Mouse (Mus musculus) liver, embryonic 14.5 days (tissue): ENCODE results near the gene Cat. TPM values are rescaled to one million over a fixed set of nuclear protein-coding genes. Genes with fewer than 3 reads are reported as not detected.

Experiments used
- ATAC-seq: fragments of 200-750 bp; cut with Nextera tagmentation; 2 replicates; pipeline ENCODE4 v1.8.0; 2017; ENCODE audit warnings: moderate number of reproducible peaks, mild to moderate bottlenecking, moderate library complexity; ENCODE audit not compliant: insufficient read depth
- DNase-seq, 3 experiments: peaks; one replicate each; pipeline ENCODE4 v3.0.0-alpha.2; 2012 to 2013; ENCODE audit warnings: low read depth in 3 of 3, low spot score in 3 of 3
- H3K27ac ChIP-seq: fragments of 300-500 bp; sonication (generic); 2 replicates; pipeline ENCODE4 v1.5.1; 2014; ENCODE audit warnings: moderate library complexity, mild to moderate bottlenecking, control low read depth, inconsistent platforms
- H3K27me3 ChIP-seq: fragments of 300-500 bp; sonication (generic); 2 replicates; pipeline ENCODE4 v1.6.1; 2014; ENCODE audit warnings: mild to moderate bottlenecking, low read length, moderate library complexity; ENCODE audit not compliant: control insufficient read depth, insufficient read depth
- H3K36me3 ChIP-seq: fragments of 300-500 bp; sonication (generic); replicated peaks from 2 replicates; pipeline ENCODE4 v1.6.1; 2014; ENCODE audit warnings: low read depth; ENCODE audit not compliant: control insufficient read depth, insufficient read depth
- H3K4me1 ChIP-seq, 2 experiments: fragments of 200-500 bp in 1 of 2; fragments of 300-500 bp in 1 of 2; sonication (generic) in 1 of 2; replicated peaks; 2 replicates each; pipeline ENCODE4 v1.6.1; 2012 to 2014; ENCODE audit warnings: antibody characterized with exemption in 1 of 2, inconsistent platforms in 1 of 2, low read length in 1 of 2; ENCODE audit not compliant: control insufficient read depth in 2 of 2, insufficient read depth in 2 of 2
- H3K4me2 ChIP-seq: fragments of 300-500 bp; sonication (generic); 2 replicates; pipeline ENCODE4 v1.6.1; 2014; ENCODE audit warnings: low read depth, mild to moderate bottlenecking, control low read depth, moderate library complexity
- H3K4me3 ChIP-seq, 2 experiments: fragments of 200-500 bp in 1 of 2; fragments of 300-500 bp in 1 of 2; sonication (generic) in 1 of 2; 2 replicates each; pipeline ENCODE4 v1.5.1; 2012 to 2014; ENCODE audit warnings: low read depth in 2 of 2, low read length in 2 of 2, mild to moderate bottlenecking in 2 of 2, control low read depth in 1 of 2, inconsistent platforms in 1 of 2, moderate library complexity in 1 of 2; ENCODE audit not compliant: insufficient read depth in 1 of 2
- H3K9ac ChIP-seq: fragments of 300-500 bp; sonication (generic); replicated peaks from 2 replicates; pipeline ENCODE4 v1.6.1; 2014; ENCODE audit warnings: mild to moderate bottlenecking, control low read depth, moderate library complexity
- H3K9me3 ChIP-seq: fragments of 300-500 bp; sonication (generic); 2 replicates; pipeline ENCODE4 v1.6.1; 2016; ENCODE audit warnings: low read length, mixed read lengths; ENCODE audit not compliant: control insufficient read depth
- CTCF ChIP-seq: IDR thresholded peaks from 2 replicates; pipeline ENCODE4 v1.5.1; 2016; ENCODE audit warnings: antibody characterized with exemption, low read depth, control low read depth
- EP300 ChIP-seq: IDR thresholded peaks from 2 replicates; pipeline ENCODE4 v1.6.1; 2016; ENCODE audit warnings: antibody characterized with exemption, low read depth
- WGBS: fragments of 180-500 bp; shearing (Covaris S2); extraction: QIAGEN DNeasy Blood & Tissue Kit; methylation state at CpG from one replicate; pipeline ENCODE4 v1.1.7; 2014; ENCODE audit not compliant: insufficient replicate concordance; 5-methylcytosine and 5-hydroxymethylcytosine counted together
- polyA plus RNA-seq, 2 experiments: library from polyadenylated mRNA; depleted of rRNA in 1 of 2; stranded (reverse) in 1 of 2; unstranded in 1 of 2; fragments of >200 nt; fragmentation: Nextera tagmentation in 1 of 2; extraction: Ambion mirVana in 1 of 2; gene quantifications; 2 replicates each; pipeline versions ENCODE4 v1.2.1 to v1.2.3; 2012 to 2014

Cat gene
- polyA plus RNA-seq (2012; rRNA removed) (86.1 and 90.2 TPM in 2 replicates), polyA plus RNA-seq (2014; fragmentation: Nextera tagmentation; extraction: Ambion mirVana) (155 and 161 TPM in 2 replicates)

DNA sequence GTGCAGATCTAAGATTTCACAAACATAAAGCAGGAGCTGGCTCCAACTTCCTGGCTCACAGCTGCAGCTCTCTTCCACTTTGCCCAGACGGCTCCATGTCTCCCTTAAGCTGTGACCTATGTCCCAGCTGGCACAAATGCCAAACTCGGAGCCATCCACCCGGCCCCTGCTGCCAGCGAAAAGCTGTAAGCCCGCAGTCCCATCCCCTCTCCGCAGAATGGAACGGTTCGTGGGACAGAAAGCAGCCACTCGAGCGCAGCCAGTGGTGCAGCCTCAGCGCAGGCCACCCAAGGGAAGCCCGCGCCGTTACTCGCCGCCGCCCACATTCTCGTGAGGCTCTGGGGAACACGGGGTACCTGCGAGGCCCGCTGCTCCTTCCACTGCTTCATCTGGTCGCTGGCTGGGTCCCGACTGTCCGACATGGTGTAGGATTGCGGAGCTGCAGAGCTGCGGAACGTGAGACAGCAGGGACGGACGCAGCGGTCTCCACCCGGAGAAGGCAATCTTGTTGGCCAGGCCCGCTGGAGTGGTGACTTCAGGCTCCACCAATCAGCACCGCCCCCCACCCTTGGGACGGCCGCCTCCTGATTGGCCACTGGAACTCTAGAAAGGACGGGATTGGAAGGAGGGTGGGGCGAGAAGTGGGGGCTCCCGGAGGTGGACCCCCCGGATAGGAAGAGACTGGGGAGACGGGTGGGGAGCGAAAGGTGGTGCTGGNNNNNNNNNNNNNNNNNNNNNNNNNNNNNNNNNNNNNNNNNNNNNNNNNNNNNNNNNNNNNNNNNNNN is at the start of gene Cat:
TSS of gene Cat (minus strand) at position 544 of the 785 bp plus-strand sequence.
- no peaks in the 10 kb centered on the region for H3K9me3 ChIP-seq
- TF ChIP-seq EP300 (peak; percentile 42), CTCF (no peak)
- H3K4me2 ChIP-seq, result peak within 1 kb of the TSS; percentile 83
- peak; percentile 89 to 93 (median 90) for DNase-seq
- H3K4me1 ChIP-seq, result peaks cover 34 to 40% of the 10 kb centered on the region in 2 experiments
- H3K27me3 ChIP-seq, result no peaks in the 10 kb centered on the region
- H3K36me3 ChIP-seq, result peaks cover 18% of the 10 kb centered on the region
- peak within 1 kb of the TSS; percentile 95 for H3K27ac ChIP-seq
- WGBS, result under 1% methylated on average over 41 of the region's 41 CpGs
- H3K4me3 ChIP-seq, result peak within 1 kb of the TSS; percentile 86 to 90
- H3K9ac ChIP-seq, result peak within 1 kb of the TSS; percentile 97
- peak; percentile 88 for ATAC-seq

DNA sequence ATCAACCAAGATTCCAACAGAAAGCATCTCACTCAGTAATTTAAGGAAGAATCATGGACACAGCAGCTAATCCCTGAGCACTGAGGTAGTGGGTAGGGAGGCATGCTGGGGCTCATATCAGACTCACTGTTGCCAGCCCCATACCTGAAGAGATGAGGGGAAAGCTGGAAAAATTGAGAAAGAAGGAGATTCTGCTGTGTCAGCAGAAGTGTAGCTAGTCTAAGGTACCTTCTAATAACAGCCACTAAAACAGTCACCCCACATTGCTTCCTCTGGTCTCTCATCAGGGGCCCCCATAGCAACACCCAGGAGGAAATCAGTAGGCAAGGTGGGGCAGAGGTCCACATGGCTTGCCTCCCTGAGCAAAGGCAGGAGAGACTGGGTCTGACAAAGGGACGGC is 40.6 kb upstream of the Cat start:
- DNase-seq (no peak), ATAC-seq (no peak)
- Histone ChIP-seq H3K4me2 (no peak overlapping the region), H3K27me3 (no peaks in the 10 kb centered on the region), H3K9me3 (no peaks in the 10 kb centered on the region), H3K9ac (no peak overlapping the region), H3K27ac (no peak overlapping the region), H3K36me3 (no peaks in the 10 kb centered on the region), H3K4me1 (no peaks in the 10 kb centered on the region), H3K4me3 (no peak overlapping the region)
- 54% methylated on average over 1 of the region's 1 CpGs for WGBS
- no peak for TF ChIP-seq EP300
- no peak for TF ChIP-seq CTCF

DNA sequence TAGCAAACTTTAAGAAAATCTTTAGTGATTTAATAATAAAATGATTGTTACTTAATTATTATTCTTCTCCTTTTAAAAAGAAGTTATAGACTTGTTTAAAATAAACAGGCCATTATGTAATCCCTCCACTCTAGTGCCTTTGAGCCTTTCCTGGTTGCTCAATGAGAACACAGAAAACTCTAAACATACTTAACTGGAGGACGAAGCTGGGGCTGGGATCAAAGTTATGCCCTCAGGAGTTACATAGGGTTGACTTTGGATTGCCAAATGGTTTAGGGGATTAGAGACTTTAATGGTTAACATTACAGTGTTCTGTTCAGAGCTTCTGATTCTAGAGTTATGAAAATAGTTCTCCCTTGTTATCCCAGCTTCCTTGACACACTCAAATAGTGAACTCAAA is 31.5 kb upstream of the Cat start:
- DNase-seq (peak in 1 of 3 experiments; percentile 9), ATAC-seq (no peak)
- 53% methylated on average over 1 of the region's 1 CpGs for WGBS

DNA sequence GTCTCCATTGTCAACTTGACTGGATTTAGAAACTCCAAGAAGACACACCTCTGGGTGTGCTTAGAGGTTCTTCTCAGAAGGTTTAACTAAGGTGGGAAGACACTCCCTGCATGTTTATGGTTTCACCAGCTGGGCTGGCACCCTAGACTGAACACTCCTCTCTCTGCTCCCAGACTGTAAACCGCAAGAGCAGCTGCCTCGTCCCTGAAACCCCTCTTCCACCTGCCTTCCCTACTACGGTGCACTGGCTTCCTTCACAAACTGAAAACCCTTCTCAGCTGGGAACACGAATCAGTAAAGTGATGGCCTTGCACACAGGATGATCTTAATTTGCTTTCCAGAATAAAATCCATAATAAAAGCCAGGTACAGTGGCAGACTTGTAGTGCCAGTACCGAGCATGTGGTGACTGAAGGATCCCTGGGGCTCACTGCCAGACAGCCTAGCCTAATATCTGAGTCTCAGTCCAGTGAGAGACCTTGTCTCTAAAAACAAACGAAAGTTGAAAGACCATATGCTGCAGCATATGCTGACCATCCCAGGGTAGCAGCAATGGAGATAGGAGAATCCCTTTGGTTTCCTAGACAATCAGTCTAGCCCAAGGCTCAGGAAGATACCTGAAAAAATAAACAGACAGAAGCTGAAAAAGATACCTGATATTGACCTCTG is 30.7 kb upstream of the Cat start:
- ATAC-seq (no peak), DNase-seq (no peak)
- Histone ChIP-seq H3K4me1 (no peaks in the 10 kb centered on the region; a peak in 1 of 4 replicates), H3K4me2 (no peak overlapping the region), H3K9ac (no peak overlapping the region), H3K9me3 (no peaks in the 10 kb centered on the region), H3K36me3 (no peaks in the 10 kb centered on the region), H3K27me3 (no peaks in the 10 kb centered on the region), H3K4me3 (no peak overlapping the region), H3K27ac (no peak overlapping the region)
- no peak for TF ChIP-seq CTCF
- TF ChIP-seq EP300, result no peak
- 58% methylated on average over 6 of the region's 6 CpGs for WGBS

More for the DNA sequence above, 31.5 kb upstream of the Cat start:
- no peaks in the 10 kb centered on the region; a peak in 1 of 4 replicates for H3K4me1 ChIP-seq
- no peak overlapping the region for H3K4me3 ChIP-seq
- no peak overlapping the region for H3K4me2 ChIP-seq
- no peaks in the 10 kb centered on the region for H3K36me3 ChIP-seq
- no peak overlapping the region for H3K27ac ChIP-seq
- no peaks in the 10 kb centered on the region for H3K27me3 ChIP-seq
- H3K9ac ChIP-seq, result no peak overlapping the region
- TF ChIP-seq EP300 (no peak), CTCF (no peak)
- no peaks in the 10 kb centered on the region for H3K9me3 ChIP-seq

DNA sequence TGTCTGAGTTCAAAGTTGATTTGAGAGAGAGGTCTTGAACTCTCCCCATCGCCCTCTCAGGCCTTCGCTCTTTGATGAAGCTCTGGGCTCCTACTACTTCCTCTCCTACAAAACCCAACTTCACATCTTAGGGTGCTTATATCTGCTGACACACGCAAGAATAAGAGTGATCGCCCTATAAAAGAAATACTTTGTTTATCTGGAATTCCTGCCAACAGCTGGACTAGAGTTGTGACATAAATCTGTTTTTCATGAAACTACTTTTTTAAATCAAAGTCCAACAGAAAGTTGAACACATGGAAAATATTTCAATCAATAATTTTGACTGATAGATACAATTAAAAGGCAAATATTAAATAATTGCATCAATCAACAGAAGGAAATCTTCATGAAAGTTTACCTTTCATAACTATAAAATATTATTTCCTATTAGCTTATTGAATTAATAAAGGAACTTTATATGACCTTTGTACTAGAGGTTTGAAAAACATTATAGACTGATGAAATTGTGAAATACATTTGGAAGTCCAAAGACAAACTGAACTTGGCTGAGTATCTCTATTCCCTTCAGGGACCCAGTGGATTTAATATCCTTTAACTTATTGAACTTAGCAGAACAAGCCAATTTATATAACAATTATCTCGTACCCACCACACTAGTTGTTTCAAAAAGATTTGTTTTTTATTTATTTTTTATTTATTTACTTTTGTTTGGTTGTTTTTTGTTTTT is 27.3 kb upstream of the Cat start:
- Histone ChIP-seq H3K27ac (no peak overlapping the region), H3K9ac (no peak overlapping the region), H3K4me3 (no peak overlapping the region), H3K4me1 (no peaks in the 10 kb centered on the region; a peak in 1 of 4 replicates), H3K36me3 (no peaks in the 10 kb centered on the region), H3K4me2 (no peak overlapping the region), H3K27me3 (no peaks in the 10 kb centered on the region), H3K9me3 (no peaks in the 10 kb centered on the region)
- no peak for DNase-seq
- no peak for ATAC-seq
- 66% methylated on average over 5 of the region's 5 CpGs for WGBS
- no peak for TF ChIP-seq EP300
- no peak for TF ChIP-seq CTCF
